Mouse (Mus musculus): ENCODE results near the gene Safb2. TPM values are rescaled to one million over a fixed set of nuclear protein-coding genes. Genes with fewer than 3 reads are reported as not detected.
A peak's percentile ranks its signal among the peaks of the same experiment; 100 is the strongest.
"Not testable (repeated sequence)": the region's sequence is repeated elsewhere in the genome, so short reads cannot be mapped to it uniquely, and the experiment has no call there.

Gene Safb2
- 53.9 and 127 TPM in 2 replicates for polyA plus RNA-seq (2012; rRNA removed)

DNA sequence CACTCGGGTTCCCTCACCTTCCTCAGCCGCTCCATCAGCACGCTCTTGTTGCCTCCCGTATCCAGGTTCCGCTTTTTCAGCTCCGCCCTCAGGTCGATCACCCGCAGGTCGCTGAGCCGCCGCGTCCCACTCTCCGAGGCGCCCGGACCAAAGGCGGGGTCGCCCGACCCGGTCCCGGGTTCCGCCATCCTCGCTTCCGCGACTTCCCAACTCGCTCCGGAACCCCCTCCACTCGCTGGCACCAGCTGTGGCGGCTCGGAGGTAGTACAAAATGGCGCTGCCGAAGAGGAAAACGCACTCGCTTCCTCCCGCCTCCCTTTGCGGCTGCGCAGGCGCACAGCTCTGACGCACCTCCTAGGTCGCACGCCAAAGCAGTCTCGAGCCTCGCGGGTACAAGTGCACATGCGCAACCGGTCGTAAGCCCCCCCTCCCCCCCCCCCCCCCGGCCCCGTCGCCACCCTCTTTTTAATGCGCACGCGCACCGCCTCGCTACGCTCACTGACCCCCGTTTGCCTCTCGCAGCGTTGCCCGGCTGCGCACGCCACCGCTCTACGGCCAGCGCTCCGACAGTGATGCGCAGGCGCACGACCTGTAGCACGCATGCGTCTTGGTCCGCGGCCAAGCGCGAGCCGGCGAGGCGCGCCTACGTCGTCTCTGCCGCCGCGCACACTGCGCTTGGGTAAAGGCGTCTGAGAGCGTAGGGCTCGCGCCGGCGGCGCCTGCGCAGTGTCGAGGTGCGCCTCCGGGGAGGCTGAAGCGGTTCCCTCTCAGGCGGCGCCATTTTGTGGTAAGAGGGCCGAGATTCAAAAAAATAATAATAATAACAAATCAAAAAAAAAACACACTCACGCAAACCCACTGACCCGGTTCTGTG, at the start of gene Safb2, which contains the start of gene Safb:
Gene Safb2 (minus strand): TSS at position 329 of the 874 bp plus-strand sequence.
Gene Safb (plus strand): TSS at position 569 of the 874 bp plus-strand sequence.
- peak; percentile 100 for DNase-seq (ENCODE audit: low read depth)
- peak; percentile 86 for TF ChIP-seq POLR2A (IDR thresholded peaks at IDR 0.05; ENCODE audit: borderline replicate concordance, extremely low read depth, insufficient read depth, insufficient read length, poor library complexity, severe bottlenecking)
- peak; percentile 11; the same call in 1 of the 2 replicates for TF ChIP-seq CTCF (IDR thresholded peaks at IDR 0.05; ENCODE audit: borderline replicate concordance, extremely low read depth, insufficient read depth, insufficient read length)

- no peak for DNase-seq (ENCODE audit: low read depth)
- no peak for TF ChIP-seq POLR2A (IDR thresholded peaks at IDR 0.05; ENCODE audit: borderline replicate concordance, extremely low read depth, insufficient read depth, insufficient read length, poor library complexity, severe bottlenecking)
- TF ChIP-seq CTCF (IDR thresholded peaks at IDR 0.05; ENCODE audit: borderline replicate concordance, extremely low read depth, insufficient read depth, insufficient read length) = no peak
Observed at GRCm38 (mm10) chr17:56634023-56634422, 49.6 kb upstream of the Safb2 start.

DNA sequence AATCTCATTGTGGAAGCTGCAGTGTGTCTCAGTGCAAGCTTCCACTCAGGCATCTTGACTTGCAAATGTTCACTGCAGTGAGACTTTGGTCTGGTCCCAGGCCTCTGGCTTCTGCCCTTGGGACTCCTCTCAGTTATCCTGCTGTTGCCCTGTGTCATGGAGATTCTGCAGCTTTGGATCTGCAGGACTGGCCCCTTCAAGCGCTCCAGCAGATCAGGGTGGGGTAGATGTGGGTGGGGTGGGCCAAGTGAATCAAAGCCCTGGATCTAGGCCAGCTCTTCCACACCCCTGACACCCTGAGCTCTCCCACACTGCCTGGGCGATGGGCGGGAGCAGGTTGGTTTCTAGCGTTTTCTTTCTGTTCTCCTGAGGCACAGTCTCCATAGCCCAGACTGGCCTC, 47.4 kb upstream of the Safb2 start:
- TF ChIP-seq POLR2A (IDR thresholded peaks at IDR 0.05; ENCODE audit: borderline replicate concordance, extremely low read depth, insufficient read depth, insufficient read length, poor library complexity, severe bottlenecking) (no peak), CTCF (IDR thresholded peaks at IDR 0.05; ENCODE audit: borderline replicate concordance, extremely low read depth, insufficient read depth, insufficient read length) (no peak)
- no peak for DNase-seq (ENCODE audit: low read depth)

DNA sequence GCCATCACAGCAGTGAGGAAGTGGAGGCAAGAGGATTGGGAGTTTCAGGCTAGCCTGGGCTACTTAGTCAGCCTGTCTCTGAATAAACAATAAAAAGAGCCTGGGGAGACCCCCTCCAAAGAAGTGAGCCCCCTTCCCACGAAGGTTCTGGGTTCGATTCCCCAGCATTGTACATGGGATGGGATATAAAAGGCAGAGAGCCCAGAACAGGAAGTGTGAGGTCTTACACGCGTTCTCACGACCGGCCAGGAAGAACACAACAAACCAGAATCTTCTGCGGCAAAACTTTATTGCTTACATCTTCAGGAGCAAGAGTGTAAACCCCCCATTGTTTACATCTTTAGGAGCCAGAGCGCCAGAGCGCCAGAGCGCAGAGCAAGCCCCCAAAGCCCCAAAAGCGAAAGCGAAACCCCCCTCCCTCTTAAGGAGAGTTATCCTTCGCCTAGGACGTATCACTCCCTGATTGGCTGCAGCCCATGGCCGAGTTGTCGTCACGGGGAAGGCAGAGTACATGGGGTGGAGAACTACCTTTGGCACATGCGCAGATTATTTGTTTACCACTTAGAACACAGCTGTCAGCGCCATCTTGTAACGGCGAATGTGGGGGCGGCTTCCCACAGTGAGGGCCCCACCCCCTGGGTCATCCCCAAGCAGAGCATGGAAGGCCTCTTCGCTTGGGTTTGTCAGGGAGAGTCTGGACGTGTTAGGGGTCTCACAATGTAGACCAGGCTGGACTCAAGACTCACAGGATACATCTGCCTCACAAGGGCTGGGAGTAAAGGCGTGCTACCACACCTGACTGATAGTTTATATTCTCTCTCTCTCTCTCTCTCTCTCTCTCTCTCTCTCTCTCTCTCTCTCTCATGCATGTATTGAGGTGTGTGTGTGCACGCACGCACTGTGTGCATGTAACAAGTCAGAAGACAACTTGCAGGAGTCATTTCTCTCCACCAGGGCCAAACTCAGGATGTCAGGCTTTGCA, 45.7 kb upstream of the Safb2 start:
- DNase-seq (ENCODE audit: low read depth) = not testable (repeated sequence)

DNA sequence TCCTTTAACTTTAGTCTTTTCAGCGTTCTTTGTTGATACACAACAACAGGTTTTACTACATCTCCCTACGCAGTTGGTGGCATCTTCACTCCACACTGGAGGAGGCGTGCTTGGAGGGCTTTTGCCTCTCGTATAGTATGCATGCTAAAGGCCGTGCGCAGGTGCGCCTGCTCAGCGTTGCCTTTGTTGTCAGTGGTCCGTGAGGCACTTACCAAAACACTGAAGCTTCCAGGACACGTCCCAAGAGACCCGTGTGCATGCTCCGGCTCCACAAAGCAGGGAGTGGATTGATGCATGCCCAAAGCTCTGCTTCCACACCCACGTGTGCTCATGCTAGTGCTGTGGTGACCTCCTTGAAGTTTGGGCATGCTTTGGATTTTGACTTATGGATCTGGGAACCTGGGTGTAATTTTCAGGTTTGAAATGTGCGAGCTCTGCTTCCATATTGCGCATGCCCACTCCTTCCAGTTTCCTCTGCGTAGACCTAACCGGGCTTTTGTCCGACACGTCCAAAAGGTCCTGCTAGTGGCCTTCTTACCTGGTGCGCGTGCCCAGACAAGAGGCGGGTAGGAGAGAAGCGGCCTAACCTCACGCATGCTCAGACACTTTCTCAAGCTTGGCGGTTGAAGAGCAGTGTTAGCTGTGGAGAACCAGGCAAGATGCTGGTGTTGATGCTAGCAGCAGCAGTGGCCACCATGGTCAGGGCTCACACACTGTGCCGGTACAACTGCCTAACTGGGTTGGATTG, 43.3 kb upstream of the Safb2 start, which contains the start of gene Catsperd:
Gene Catsperd (plus strand): TSS at position 614 of the 748 bp plus-strand sequence.
- TF ChIP-seq CTCF (IDR thresholded peaks at IDR 0.05; ENCODE audit: borderline replicate concordance, extremely low read depth, insufficient read depth, insufficient read length) (no peak), POLR2A (IDR thresholded peaks at IDR 0.05; ENCODE audit: borderline replicate concordance, extremely low read depth, insufficient read depth, insufficient read length, poor library complexity, severe bottlenecking) (no peak)
- peak; percentile 76 for DNase-seq (ENCODE audit: low read depth)

DNA sequence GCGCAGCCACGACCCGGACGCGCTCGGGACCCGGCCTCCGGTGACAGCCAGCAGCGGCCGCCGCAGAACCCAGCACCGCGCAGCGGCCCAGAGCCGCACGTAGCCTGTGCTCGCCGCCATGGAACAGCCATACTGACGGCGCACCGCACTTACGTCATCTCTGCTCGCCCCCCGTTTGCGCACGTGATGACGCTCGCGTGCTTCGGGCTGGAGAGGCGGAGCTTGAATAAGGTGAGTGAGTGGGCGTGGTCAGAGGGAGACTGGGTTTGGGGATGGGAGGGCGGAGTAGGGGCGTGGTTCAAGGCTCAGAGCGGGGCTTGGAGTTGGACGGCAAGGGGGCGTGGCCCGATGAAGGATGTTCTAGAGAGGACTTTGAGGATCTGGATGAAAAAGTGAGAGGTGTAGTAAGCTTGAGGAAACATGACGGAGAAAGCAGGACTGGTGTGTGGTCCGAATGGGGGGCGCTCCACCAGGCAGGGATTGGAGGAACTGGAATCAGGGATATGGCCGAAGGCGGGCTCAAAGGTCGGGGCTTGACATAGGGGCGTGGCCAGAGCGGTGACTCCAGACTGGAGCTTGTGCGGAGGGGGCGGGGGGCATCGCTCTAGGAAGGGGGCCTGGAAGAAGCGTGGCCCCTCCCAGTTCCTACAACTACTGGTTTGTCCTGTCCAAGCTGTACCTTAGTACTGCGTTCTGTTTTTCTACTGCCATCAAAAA, 42.5 kb upstream of the Safb2 start, which contains the start of gene Lonp1:
Gene Lonp1 (minus strand): TSS at position 134 of the 717 bp plus-strand sequence.
- peak; percentile 72 for TF ChIP-seq POLR2A (IDR thresholded peaks at IDR 0.05; ENCODE audit: borderline replicate concordance, extremely low read depth, insufficient read depth, insufficient read length, poor library complexity, severe bottlenecking)
- TF ChIP-seq CTCF (IDR thresholded peaks at IDR 0.05; ENCODE audit: borderline replicate concordance, extremely low read depth, insufficient read depth, insufficient read length) = no peak
- peak; percentile 99 for DNase-seq (ENCODE audit: low read depth)

DNA sequence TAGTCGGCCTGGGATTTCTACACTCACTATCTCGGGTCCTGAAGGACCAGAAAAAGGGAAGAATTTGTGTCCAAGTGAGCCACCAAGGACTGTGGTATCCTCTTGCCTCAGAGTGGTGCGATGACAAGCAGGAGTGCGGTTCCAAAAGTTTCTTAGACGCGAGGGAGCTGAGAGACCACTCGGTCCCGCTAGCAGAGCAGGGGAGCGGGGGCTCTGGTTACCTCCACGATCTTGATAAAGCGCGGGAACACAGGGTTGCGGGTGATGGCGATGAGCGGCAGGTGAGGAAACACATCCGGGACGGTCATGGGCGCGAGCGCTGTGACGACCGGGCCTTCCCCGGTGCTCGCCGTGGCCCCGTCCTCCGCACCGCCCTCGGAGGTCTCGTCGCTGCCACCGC, 41.9 kb upstream of the Safb2 start:
- no peak for DNase-seq (ENCODE audit: low read depth)
- no peak for TF ChIP-seq POLR2A (IDR thresholded peaks at IDR 0.05; ENCODE audit: borderline replicate concordance, extremely low read depth, insufficient read depth, insufficient read length, poor library complexity, severe bottlenecking)
- no peak for TF ChIP-seq CTCF (IDR thresholded peaks at IDR 0.05; ENCODE audit: borderline replicate concordance, extremely low read depth, insufficient read depth, insufficient read length)

DNA sequence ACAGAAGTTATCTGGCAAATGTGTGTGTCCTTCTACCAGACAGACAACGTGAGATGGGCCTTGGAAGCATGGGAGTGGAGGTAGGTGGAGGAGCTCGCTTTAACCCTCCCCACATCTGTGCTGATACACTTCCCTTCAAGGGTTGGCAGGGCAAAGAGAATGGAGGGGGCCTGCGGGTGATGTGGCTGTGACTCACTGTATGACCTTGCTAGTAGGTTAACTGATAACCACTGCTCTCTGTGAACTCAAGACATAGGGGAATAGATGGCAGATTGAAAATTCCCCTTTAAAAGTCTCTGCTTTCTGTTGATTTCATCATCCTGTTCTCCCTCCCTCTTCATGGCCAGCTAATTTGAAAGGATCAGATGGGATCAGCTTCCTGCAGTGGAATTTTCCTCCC, 41.1 kb upstream of the Safb2 start:
- DNase-seq (ENCODE audit: low read depth) = no peak
- TF ChIP-seq CTCF (IDR thresholded peaks at IDR 0.05; ENCODE audit: borderline replicate concordance, extremely low read depth, insufficient read depth, insufficient read length) (no peak), POLR2A (IDR thresholded peaks at IDR 0.05; ENCODE audit: borderline replicate concordance, extremely low read depth, insufficient read depth, insufficient read length, poor library complexity, severe bottlenecking) (no peak)

DNA sequence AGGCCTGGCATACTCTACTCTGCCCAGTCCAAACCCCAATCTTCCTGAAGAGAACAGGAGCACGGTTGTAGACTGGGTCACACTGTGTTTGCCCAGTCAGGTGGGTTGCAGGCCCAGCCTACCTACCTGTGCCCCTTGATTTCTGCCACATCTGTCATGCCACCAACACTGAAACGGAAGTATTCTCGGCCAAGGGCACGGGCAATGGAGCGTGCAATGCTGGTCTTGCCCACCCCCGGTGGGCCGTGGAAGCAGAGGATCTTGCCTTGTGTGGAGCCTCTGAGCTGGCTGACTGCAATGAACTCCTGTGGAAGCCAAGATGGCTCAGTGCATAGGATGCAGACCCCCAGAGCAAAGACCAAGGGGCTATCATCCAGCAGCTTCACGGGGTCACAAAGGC, 33.2 kb upstream of the Safb2 start:
- DNase-seq (ENCODE audit: low read depth) = no peak
- TF ChIP-seq CTCF (IDR thresholded peaks at IDR 0.05; ENCODE audit: borderline replicate concordance, extremely low read depth, insufficient read depth, insufficient read length) = no peak
- TF ChIP-seq POLR2A (IDR thresholded peaks at IDR 0.05; ENCODE audit: borderline replicate concordance, extremely low read depth, insufficient read depth, insufficient read length, poor library complexity, severe bottlenecking) = no peak

- TF ChIP-seq POLR2A (IDR thresholded peaks at IDR 0.05; ENCODE audit: borderline replicate concordance, extremely low read depth, insufficient read depth, insufficient read length, poor library complexity, severe bottlenecking) = no peak
- TF ChIP-seq CTCF (IDR thresholded peaks at IDR 0.05; ENCODE audit: borderline replicate concordance, extremely low read depth, insufficient read depth, insufficient read length) = no peak
- no peak for DNase-seq (ENCODE audit: low read depth)
Observed at GRCm38 (mm10) chr17:56616725-56617124, 32.3 kb upstream of the Safb2 start.
